Mouse (Mus musculus) testis, adult 2 months (tissue): ENCODE results near the gene Rgs6. TPM values are rescaled to one million over a fixed set of nuclear protein-coding genes. Genes with fewer than 3 reads are reported as not detected.

Experiments used
- H3K27ac ChIP-seq: fragments of 200-500 bp; 2 replicates; pipeline ENCODE4 v1.5.1; 2012; ENCODE audit warnings: low read depth, low read length; ENCODE audit not compliant: control insufficient read depth, insufficient read depth
- H3K27me3 ChIP-seq: fragments of 200-500 bp; 2 replicates; pipeline ENCODE4 v1.6.1; 2012; ENCODE audit warnings: mild to moderate bottlenecking, low read length, moderate library complexity; ENCODE audit not compliant: control insufficient read depth, insufficient read depth
- H3K36me3 ChIP-seq: fragments of 200-500 bp; 2 replicates; pipeline ENCODE4 v1.6.1; 2012; ENCODE audit warnings: mild to moderate bottlenecking, low read length; ENCODE audit not compliant: control insufficient read depth, insufficient read depth
- H3K4me1 ChIP-seq: fragments of 200-500 bp; 2 replicates; pipeline ENCODE4 v1.6.1; 2012; ENCODE audit warnings: low read length; ENCODE audit not compliant: control insufficient read depth, insufficient read depth
- H3K4me3 ChIP-seq: fragments of 200-500 bp; 2 replicates; pipeline ENCODE4 v1.5.1; 2012; ENCODE audit warnings: low read depth, mild to moderate bottlenecking, low read length, moderate library complexity, mixed read lengths; ENCODE audit not compliant: control insufficient read depth
- CTCF ChIP-seq: fragments of 200-500 bp; IDR thresholded peaks from 2 replicates; pipeline ENCODE4 v1.5.1; 2012; ENCODE audit warnings: low read depth, mild to moderate bottlenecking, inconsistent platforms, low read length, moderate library complexity; ENCODE audit not compliant: control insufficient read depth, insufficient read depth, insufficient replicate concordance
- POLR2A ChIP-seq: fragments of 200-500 bp; IDR thresholded peaks from 2 replicates; pipeline ENCODE4 v1.6.1; 2012; ENCODE audit warnings: low read depth, mild to moderate bottlenecking, inconsistent platforms, low read length, moderate library complexity; ENCODE audit not compliant: control insufficient read depth
- polyA plus RNA-seq: library from polyadenylated mRNA; depleted of rRNA; stranded (reverse); fragments of >200 nt; gene quantifications from 2 replicates; pipeline ENCODE4 v1.2.3, GENCODE M21; 2012

Gene Rgs6
- polyA plus RNA-seq, 1 experiment = 0.75 TPM

DNA sequence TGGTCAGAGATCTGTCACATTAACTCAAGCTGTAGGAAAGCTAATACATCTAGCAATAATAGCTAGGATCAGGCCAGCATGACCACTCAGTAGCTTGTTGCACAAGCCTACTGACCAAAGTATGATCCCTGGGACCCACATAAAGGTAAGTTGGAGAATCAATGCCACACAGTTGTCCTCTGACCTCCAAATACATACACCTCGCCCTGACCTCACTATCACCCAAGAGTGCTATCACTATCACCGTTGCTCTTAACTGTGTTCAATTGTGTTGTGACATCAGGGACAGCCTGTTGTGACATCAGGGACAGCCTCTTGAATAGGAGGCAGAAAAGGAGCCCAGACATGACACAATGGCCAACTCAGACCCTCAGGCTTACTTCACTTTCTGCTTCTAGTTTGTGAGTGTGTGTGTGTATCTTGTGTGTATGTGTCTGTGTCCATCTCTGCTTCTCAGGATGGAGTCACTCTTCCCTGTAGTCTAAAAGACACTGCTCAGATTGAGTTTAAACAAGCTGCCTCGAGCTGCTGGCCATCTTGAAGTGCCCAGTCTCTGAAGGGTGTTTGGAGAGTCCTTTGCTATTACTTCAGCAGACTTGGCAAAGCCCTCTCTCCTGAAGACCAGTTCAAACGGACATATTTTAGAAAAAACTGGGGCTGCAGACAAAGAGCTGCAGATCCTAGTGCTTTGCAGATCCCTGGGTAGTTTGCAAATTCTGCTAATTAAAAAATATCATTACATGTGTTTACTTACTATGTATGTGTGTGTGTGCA, 426.0 kb downstream of the Rgs6 start:
- TF ChIP-seq CTCF (no peak), POLR2A (no peak)
- H3K27me3 ChIP-seq = no peaks in the 10 kb centered on the region

DNA sequence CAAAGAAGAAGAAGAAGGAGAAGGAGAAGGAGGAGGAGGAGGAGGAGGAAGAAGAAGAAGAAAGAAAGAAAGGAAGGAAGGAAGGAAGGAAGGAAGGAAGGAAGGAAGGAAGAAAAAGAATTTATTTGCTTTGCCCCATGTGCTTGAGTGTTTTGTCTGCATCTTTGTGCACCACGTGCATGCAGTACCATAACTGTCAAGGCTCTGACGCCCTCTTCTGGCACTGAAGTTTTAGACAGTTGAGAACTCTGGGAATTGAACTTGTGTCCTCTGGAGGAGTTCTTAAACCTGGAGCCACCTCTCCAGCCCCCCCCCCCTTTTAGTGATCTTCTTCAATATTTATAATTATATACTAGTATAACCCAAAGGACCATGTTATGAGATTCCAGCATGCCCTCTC, 426.8 kb downstream of the Rgs6 start:
- H3K4me3 ChIP-seq = no peak overlapping the region
- H3K4me1 ChIP-seq = no peaks in the 10 kb centered on the region
- H3K36me3 ChIP-seq = no peaks in the 10 kb centered on the region
- H3K27me3 ChIP-seq = no peaks in the 10 kb centered on the region
- TF ChIP-seq CTCF (no peak), POLR2A (no peak)
- no peak overlapping the region for H3K27ac ChIP-seq

More for the DNA sequence above, 426.0 kb downstream of the Rgs6 start:
- no peak overlapping the region for H3K4me3 ChIP-seq
- H3K36me3 ChIP-seq = no peaks in the 10 kb centered on the region
- no peaks in the 10 kb centered on the region for H3K4me1 ChIP-seq
- H3K27ac ChIP-seq = no peak overlapping the region

GRCm38 (mm10) chr12:83015366-83015765, 427.3 kb downstream of the Rgs6 start:
- TF ChIP-seq POLR2A (no peak), CTCF (no peak)
- Histone ChIP-seq H3K27me3 (no peaks in the 10 kb centered on the region), H3K4me1 (no peaks in the 10 kb centered on the region), H3K36me3 (no peaks in the 10 kb centered on the region), H3K4me3 (no peak overlapping the region), H3K27ac (no peak overlapping the region)

DNA sequence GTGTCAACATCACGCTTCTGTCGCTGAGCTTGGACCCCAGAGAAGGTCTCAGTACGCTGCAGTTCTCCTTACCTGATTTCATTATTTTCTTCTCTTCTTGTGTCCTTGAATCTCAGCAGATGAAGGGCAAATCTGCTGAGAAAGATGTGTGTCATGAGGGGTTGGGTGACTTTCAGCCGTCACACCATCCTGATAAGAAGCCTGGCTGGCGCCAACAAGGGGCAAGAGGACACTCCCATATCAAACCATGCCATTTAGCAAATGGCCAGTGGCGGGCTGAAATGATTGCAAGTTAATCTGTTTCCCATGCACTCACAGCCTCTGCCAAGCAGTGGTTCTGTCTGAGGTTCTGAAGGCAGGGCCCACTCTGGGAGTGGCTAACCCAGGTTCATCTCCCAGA, 428.4 kb downstream of the Rgs6 start:
- no peak for TF ChIP-seq CTCF
- TF ChIP-seq POLR2A = no peak
- H3K27me3 ChIP-seq = no peaks in the 10 kb centered on the region
- no peak overlapping the region for H3K4me3 ChIP-seq
- no peak overlapping the region for H3K27ac ChIP-seq
- H3K4me1 ChIP-seq = no peaks in the 10 kb centered on the region
- H3K36me3 ChIP-seq = no peaks in the 10 kb centered on the region

- Histone ChIP-seq H3K27me3 (no peaks in the 10 kb centered on the region), H3K4me1 (no peaks in the 10 kb centered on the region), H3K4me3 (no peak overlapping the region), H3K36me3 (no peaks in the 10 kb centered on the region), H3K27ac (no peak overlapping the region)
- TF ChIP-seq POLR2A = no peak
- TF ChIP-seq CTCF = peak; percentile 34; the same call in 1 of the 2 replicates
Observed at GRCm38 (mm10) chr12:83018005-83018404, 429.9 kb downstream of the Rgs6 start.

GRCm38 (mm10) chr12:83026985-83027384, 438.9 kb downstream of the Rgs6 start:
- H3K27ac ChIP-seq = no peak overlapping the region
- no peaks in the 10 kb centered on the region for H3K27me3 ChIP-seq
- H3K4me1 ChIP-seq = no peaks in the 10 kb centered on the region
- no peaks in the 10 kb centered on the region for H3K36me3 ChIP-seq
- no peak overlapping the region for H3K4me3 ChIP-seq
- TF ChIP-seq POLR2A (no peak), CTCF (peak; percentile 54; the same call in 1 of the 2 replicates)

DNA sequence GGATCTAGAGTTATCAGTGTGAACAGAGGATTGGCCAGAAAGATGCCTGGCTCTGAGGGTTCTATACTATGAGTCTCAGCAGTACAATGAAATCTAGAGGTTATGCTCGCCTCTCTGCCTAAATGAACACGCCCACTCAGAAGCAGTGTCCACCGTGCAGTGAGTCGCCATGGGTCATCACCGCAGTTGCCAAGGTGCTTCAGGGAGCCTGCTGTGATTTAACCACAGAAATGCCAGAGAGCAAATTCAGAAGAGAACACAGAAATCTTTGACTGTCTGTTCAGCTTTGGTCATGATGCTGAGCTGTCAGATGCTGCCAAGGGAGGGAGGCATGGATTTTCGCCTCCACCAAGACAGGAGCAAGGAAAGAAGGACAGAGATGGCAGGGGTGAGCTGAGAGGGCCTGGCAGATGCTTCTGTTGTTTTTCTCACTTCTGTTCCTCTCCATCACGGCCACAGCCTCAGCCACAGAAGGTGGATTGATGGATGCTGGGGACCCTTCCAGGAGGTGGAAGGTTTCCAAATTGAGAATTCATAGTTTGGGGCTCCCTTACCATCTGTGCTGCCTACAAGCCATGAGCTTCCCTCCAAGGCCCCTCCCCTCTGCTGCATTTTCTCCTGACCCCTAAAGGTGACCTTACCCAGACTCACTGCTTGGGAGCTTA, 445.2 kb downstream of the Rgs6 start:
- H3K36me3 ChIP-seq = no peaks in the 10 kb centered on the region
- H3K27ac ChIP-seq = no peak overlapping the region
- TF ChIP-seq POLR2A = no peak
- no peak for TF ChIP-seq CTCF
- H3K27me3 ChIP-seq = no peaks in the 10 kb centered on the region
- H3K4me1 ChIP-seq = peaks cover 3% of the 10 kb centered on the region; the same call in 1 of the 2 replicates
- no peak overlapping the region for H3K4me3 ChIP-seq
